Mouse (Mus musculus) forebrain, embryonic 11.5 days (tissue): ENCODE results near the gene Ghrhr. TPM values are rescaled to one million over a fixed set of nuclear protein-coding genes. Genes with fewer than 3 reads are reported as not detected.

Experiments
- ATAC-seq: fragments of 200-750 bp; cut with Nextera tagmentation; replicated peaks from 2 replicates; pipeline ENCODE4 v1.8.0; 2017; ENCODE audit warnings: moderate TSS enrichment; ENCODE audit not compliant: low FRiP score
- DNase-seq: peaks from one replicate; pipeline ENCODE4 v3.0.0-alpha.2; 2017; ENCODE audit warnings: low spot score
- H3K27ac ChIP-seq: fragments of 300-500 bp; sonication (generic); 2 replicates; pipeline ENCODE4 v1.5.1; 2014; ENCODE audit warnings: low read depth, low read length
- H3K27me3 ChIP-seq: fragments of 300-500 bp; sonication (generic); 2 replicates; pipeline ENCODE4 v1.6.1; 2014; ENCODE audit warnings: mild to moderate bottlenecking, low read length, mixed read lengths; ENCODE audit not compliant: control insufficient read depth, insufficient read depth
- H3K36me3 ChIP-seq: fragments of 300-500 bp; sonication (generic); 2 replicates; pipeline ENCODE4 v1.6.1; 2014; ENCODE audit warnings: mild to moderate bottlenecking, low read length, moderate library complexity, mixed read lengths; ENCODE audit not compliant: control insufficient read depth, insufficient read depth
- H3K4me1 ChIP-seq: fragments of 300-500 bp; sonication (generic); replicated peaks from 2 replicates; pipeline ENCODE4 v1.6.1; 2014; ENCODE audit warnings: low read length, mixed read lengths; ENCODE audit not compliant: control insufficient read depth, insufficient read depth
- H3K4me2 ChIP-seq: fragments of 300-500 bp; sonication (generic); 2 replicates; pipeline ENCODE4 v1.6.1; 2014; ENCODE audit warnings: low read depth, mild to moderate bottlenecking, low read length, moderate library complexity, mixed read lengths; ENCODE audit not compliant: severe bottlenecking
- H3K4me3 ChIP-seq: fragments of 300-500 bp; sonication (generic); 2 replicates; pipeline ENCODE4 v1.5.1; 2014; ENCODE audit warnings: low read depth, low read length
- H3K9ac ChIP-seq: fragments of 300-500 bp; sonication (generic); 2 replicates; pipeline ENCODE4 v1.6.1; 2014; ENCODE audit warnings: low read length
- H3K9me3 ChIP-seq: fragments of 300-500 bp; sonication (generic); 2 replicates; pipeline ENCODE4 v1.6.1; 2016; ENCODE audit warnings: low read length, mixed read lengths; ENCODE audit not compliant: control insufficient read depth
- WGBS: fragments of 180-500 bp; shearing (Covaris S2); extraction: QIAGEN DNeasy Blood & Tissue Kit; methylation state at CpG from one replicate; pipeline ENCODE4 v1.1.7; 2014; 5-methylcytosine and 5-hydroxymethylcytosine counted together
- polyA plus RNA-seq: library from polyadenylated mRNA; unstranded; fragments of >200 nt; fragmentation: Nextera tagmentation; extraction: Ambion mirVana; gene quantifications from 2 replicates; pipeline ENCODE4 v1.2.1, GENCODE M21; 2014

Gene Ghrhr
- polyA plus RNA-seq, 1 experiment from 2014 or later = not detected

- ATAC-seq (peak; percentile 39; the same call in 1 of the 2 replicates), DNase-seq (no peak)
- Histone ChIP-seq H3K36me3 (no peaks in the 10 kb centered on the region), H3K4me2 (no peak overlapping the region), H3K9ac (no peak overlapping the region), H3K27me3 (no peaks in the 10 kb centered on the region), H3K9me3 (no peaks in the 10 kb centered on the region), H3K27ac (no peak overlapping the region), H3K4me3 (no peak overlapping the region), H3K4me1 (no peaks in the 10 kb centered on the region)
- 76% methylated on average over 11 of the region's 11 CpGs for WGBS
These were observed 20.5 kb downstream of the Ghrhr start for GRCm38 (mm10) chr6:55396622-55397041.

GRCm38 (mm10) chr6:55398869-55399628 lies 23.0 kb downstream of the Ghrhr start:
- H3K36me3 ChIP-seq = no peaks in the 10 kb centered on the region
- DNase-seq (no peak), ATAC-seq (no peak)
- no peak overlapping the region for H3K4me2 ChIP-seq
- no peak overlapping the region for H3K4me3 ChIP-seq
- H3K9me3 ChIP-seq = no peaks in the 10 kb centered on the region
- H3K4me1 ChIP-seq = no peaks in the 10 kb centered on the region
- WGBS = 82% methylated on average over 9 of the region's 9 CpGs
- no peaks in the 10 kb centered on the region for H3K27me3 ChIP-seq
- no peak overlapping the region for H3K27ac ChIP-seq
- no peak overlapping the region for H3K9ac ChIP-seq

GRCm38 (mm10) chr6:55399910-55400309 lies 23.8 kb downstream of the Ghrhr start:
- no peaks in the 10 kb centered on the region for H3K9me3 ChIP-seq
- ATAC-seq (no peak), DNase-seq (no peak)
- H3K9ac ChIP-seq = no peak overlapping the region
- 85% methylated on average over 5 of the region's 5 CpGs for WGBS
- no peaks in the 10 kb centered on the region for H3K36me3 ChIP-seq
- no peak overlapping the region for H3K4me3 ChIP-seq
- H3K27me3 ChIP-seq = no peaks in the 10 kb centered on the region
- no peaks in the 10 kb centered on the region for H3K4me1 ChIP-seq
- H3K27ac ChIP-seq = no peak overlapping the region
- no peak overlapping the region for H3K4me2 ChIP-seq

- Histone ChIP-seq H3K4me1 (no peaks in the 10 kb centered on the region), H3K36me3 (no peaks in the 10 kb centered on the region), H3K9ac (no peak overlapping the region), H3K27ac (no peak overlapping the region), H3K4me2 (no peak overlapping the region), H3K4me3 (no peak overlapping the region), H3K27me3 (no peaks in the 10 kb centered on the region), H3K9me3 (no peaks in the 10 kb centered on the region)
- 81% methylated on average over 9 of the region's 9 CpGs for WGBS
- no peak for DNase-seq
- ATAC-seq = no peak
These were observed 26.1 kb downstream of the Ghrhr start for GRCm38 (mm10) chr6:55402041-55402776.

- ATAC-seq (no peak), DNase-seq (no peak)
- Histone ChIP-seq H3K4me3 (no peak overlapping the region), H3K4me1 (no peaks in the 10 kb centered on the region), H3K9me3 (no peaks in the 10 kb centered on the region), H3K27me3 (no peaks in the 10 kb centered on the region), H3K27ac (no peak overlapping the region), H3K4me2 (no peak overlapping the region), H3K9ac (no peak overlapping the region), H3K36me3 (no peaks in the 10 kb centered on the region)
- 82% methylated on average over 9 of the region's 9 CpGs for WGBS
These were observed 27.6 kb downstream of the Ghrhr start for GRCm38 (mm10) chr6:55403411-55404309.

- no peak for DNase-seq
- no peak overlapping the region for H3K4me2 ChIP-seq
- no peaks in the 10 kb centered on the region for H3K4me1 ChIP-seq
- no peak overlapping the region for H3K27ac ChIP-seq
- 86% methylated on average over 5 of the region's 5 CpGs for WGBS
- no peak for ATAC-seq
- H3K9ac ChIP-seq = no peak overlapping the region
- H3K4me3 ChIP-seq = no peak overlapping the region
- H3K36me3 ChIP-seq = no peaks in the 10 kb centered on the region
- H3K27me3 ChIP-seq = no peaks in the 10 kb centered on the region
- H3K9me3 ChIP-seq = no peaks in the 10 kb centered on the region
These were observed 28.4 kb downstream of the Ghrhr start for GRCm38 (mm10) chr6:55404421-55404990.

GRCm38 (mm10) chr6:55407345-55407744 lies 31.2 kb downstream of the Ghrhr start:
- no peaks in the 10 kb centered on the region for H3K9me3 ChIP-seq
- 80% methylated on average over 4 of the region's 4 CpGs for WGBS
- H3K27ac ChIP-seq = no peak overlapping the region
- no peak overlapping the region for H3K4me3 ChIP-seq
- H3K36me3 ChIP-seq = no peaks in the 10 kb centered on the region
- no peaks in the 10 kb centered on the region for H3K27me3 ChIP-seq
- DNase-seq (no peak), ATAC-seq (no peak)
- no peak overlapping the region for H3K9ac ChIP-seq
- H3K4me2 ChIP-seq = no peak overlapping the region
- no peaks in the 10 kb centered on the region for H3K4me1 ChIP-seq

- H3K27me3 ChIP-seq = no peaks in the 10 kb centered on the region
- H3K9ac ChIP-seq = no peak overlapping the region
- no peaks in the 10 kb centered on the region for H3K36me3 ChIP-seq
- no peak overlapping the region for H3K4me2 ChIP-seq
- WGBS = 60% methylated on average over 7 of the region's 7 CpGs
- no peak overlapping the region for H3K4me3 ChIP-seq
- H3K4me1 ChIP-seq = no peaks in the 10 kb centered on the region
- DNase-seq (no peak), ATAC-seq (no peak)
- H3K27ac ChIP-seq = no peak overlapping the region
- no peaks in the 10 kb centered on the region for H3K9me3 ChIP-seq
These were observed 34.2 kb downstream of the Ghrhr start for GRCm38 (mm10) chr6:55410119-55410775.
